Mouse (Mus musculus) left cerebral cortex, postnatal 4 days (tissue): ENCODE data around the gene D11Wsu47e. TPM values are rescaled to one million over a fixed set of nuclear protein-coding genes. Genes with fewer than 3 reads are reported as not detected.

ENCODE experiments used
- DNase-seq: peaks from one replicate; pipeline ENCODE4 v3.0.0-alpha.2; 2022
- intact Hi-C: fragments of 180-260 bp; cut with DNase I; formaldehyde crosslinking; loops from one replicate; pipeline ENCODE4 v1.15.1; 2025
- total RNA-seq, 2 experiments: library from RNA; stranded (reverse); gene quantifications; 2 replicates each; pipeline ENCODE4 v1.2.3; 2021

D11Wsu47e gene
- total RNA-seq, 2 experiments from 2014 or later: 19.2 to 19.4 TPM

DNA sequence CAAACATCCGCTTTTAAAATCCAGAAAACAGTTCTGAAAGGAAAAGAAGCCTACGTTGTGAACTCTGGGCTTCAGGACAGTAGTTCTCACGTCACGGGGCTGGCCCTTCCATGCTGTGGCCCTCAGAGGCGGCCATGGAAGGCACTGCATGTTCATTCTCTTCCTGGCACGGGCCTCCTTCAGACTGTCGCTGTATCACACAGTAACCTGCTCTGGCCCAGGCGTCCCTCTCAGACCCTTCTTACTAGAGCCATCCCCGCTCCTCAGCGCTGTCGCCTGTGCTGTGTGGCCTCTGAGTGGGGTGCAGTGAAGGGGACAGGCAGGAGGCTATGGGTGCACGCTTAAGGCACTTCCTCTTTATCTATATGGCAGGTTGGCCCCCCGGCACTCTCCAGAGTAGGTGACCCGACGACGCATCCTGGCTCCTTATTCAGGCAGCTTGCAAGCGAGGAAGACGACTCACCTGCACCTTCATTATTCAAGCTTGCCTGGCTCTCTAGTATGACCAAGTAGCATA, 22.3 kb upstream of the D11Wsu47e start:
- intact Hi-C loops: no loop called here
- DNase-seq: no peak

DNA sequence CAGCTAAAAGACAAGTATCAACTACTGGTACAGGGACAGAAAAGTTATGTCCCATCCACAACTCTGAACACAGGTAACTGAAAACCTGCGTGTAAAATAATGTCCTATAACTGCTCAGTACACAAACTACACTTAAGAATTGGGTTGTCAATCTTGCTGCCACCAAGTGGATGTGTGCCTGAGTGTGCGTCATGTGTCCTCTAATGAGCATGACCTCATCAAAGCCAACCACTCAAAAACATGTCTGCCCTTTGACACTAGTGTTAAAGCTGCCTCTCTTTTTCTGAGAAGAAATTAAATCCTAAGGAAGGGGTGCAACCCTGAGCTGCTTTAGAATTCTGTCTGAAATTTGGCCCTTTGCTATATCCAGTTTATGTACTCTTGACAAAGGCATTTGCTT, 19.9 kb upstream of the D11Wsu47e start:
- DNase-seq: no peak
- intact Hi-C loops: no loop called here

DNA sequence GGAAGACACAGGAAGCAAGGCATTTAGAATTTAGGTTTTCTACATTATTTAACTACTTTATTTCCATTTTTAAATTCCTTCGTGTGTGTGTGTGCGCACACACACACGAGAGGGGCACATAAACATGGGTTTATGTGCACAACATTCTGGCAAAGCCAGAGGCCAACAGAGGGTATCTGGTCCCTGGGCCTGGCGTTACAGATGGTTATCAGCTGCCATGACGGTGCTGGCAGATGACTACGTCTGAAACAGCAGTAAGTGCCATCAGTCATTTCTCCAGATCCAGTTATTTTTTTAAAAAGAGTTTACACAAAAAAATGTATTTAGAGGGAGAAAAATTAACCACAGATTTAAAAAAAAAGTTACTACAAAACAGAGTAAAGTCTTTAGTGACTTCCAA, 18.0 kb upstream of the D11Wsu47e start:
- intact Hi-C loops: no loop called here
- no peak for DNase-seq

DNA sequence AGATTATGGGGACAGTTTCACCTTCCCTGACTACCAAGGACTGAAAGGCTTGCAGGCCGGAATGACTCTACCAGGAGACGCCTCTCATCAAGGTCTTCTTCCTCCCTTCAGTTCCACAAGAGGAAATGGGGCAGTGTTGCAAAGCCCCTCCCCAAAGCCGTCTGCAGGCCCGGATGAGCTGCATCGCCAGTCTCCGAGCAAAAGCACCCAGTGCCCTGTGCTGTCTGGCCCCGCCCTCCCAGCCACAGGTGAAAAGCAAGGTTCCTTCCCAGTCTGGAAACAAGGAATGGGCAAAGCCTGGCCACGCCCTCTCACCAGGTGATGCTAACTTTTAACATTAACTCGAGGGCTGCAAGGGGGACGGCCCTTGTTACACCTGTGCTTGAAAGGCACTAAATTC, 17.6 kb upstream of the D11Wsu47e start:
- DNase-seq: no peak
- intact Hi-C loops: no loop called here

DNA sequence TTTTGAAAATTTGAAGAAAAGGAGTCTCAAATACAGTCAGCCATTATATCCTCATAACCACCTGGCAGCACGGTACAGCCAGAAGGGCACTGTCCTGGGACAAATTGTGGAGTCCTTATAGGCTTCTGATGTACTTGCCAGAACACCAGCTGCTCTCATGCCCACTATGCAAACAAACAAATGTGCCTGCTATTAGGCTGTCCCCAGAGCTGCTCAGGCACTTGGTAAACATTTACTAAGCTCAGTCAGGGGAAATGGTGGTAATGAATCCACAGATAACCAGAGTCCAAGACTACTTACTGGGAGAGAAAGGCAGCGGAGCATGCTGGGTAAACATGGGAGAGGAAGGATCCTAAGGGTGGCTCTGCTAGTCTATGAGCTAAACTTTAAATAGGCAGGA, 17.1 kb upstream of the D11Wsu47e start:
- intact Hi-C loops: no loop called here

DNA sequence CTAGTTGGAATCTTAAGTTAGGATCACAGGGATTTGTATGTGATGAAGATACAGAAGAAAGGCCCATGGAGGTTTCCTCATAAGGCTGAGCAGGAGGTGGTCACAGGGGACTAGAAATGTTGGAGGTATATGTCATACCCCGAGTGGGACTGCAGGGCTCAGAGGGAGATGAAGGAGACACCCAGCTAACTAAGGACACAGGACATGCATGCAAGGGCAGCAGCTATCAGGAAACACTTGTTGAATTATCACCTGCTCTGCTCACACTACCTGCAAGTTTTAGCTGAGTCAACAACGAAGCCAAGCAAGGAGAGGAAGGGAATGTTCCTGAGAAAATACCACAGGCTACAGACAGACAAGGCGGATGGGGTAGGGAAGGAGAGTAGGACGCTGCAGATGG, 16.5 kb upstream of the D11Wsu47e start:
- no peak for DNase-seq
- intact Hi-C loops: no loop called here

More for the DNA sequence above, 17.1 kb upstream of the D11Wsu47e start:
- no peak for DNase-seq

DNA sequence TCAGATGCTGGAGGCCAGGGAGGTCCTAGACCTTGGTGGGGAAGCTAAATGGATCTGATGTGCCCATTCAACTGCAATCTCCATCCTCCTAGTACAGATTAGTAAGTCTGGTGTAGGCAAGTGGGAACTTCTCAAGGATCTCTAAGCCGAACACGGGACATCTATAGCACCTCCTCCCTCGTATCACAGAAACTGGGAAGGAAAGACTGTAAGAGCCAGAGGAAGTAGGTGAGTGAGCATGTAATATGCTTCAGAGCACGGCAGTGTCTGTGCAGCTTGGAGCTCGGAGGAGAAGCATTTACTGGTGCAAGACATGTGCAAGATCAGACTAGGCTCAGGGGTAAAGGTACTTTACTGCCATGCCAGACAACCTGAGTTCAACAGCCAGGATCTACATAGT, 15.4 kb upstream of the D11Wsu47e start:
- no peak for DNase-seq
- intact Hi-C loops: no loop called here

DNA sequence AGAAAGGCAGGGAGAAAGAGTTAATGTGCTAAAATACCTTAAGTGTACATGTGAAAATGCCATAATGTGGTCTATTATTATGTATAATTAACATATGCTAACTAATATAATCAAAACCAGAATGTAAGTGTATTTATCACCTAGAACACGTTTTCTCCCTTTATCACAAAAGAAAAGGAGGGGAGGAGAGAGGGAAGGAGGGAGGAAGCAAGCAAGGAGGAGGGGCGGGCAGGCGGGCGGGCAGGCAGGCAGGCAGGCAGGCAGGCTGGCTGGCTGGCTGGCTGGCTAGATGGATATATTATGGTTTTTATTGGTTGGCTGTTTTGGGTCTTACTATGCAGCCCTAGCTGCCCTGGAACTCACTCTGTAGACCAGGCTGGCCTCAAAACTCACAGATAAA, 14.5 kb upstream of the D11Wsu47e start:
- no peak for DNase-seq
- intact Hi-C loops: no loop called here

DNA sequence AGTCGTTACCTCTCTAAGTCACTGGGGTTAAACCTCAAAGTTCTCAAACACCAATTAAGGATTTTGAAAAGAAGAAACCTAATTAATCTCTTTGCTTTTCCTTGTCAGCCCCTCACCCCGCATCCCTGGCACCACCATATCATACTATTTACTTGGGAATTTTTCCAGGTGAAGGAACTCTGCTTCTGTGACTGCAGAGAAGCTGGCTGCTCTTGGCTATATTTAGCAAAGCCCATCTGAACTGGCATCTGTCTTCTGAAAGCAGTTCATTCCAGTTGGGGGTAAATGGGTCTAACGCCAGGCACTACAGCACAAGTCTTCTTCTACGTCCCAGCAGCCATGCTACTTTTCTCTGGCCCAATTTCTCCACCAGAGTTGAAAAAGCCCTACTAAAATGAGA, 10.6 kb upstream of the D11Wsu47e start:
- no peak for DNase-seq
- intact Hi-C loops: no loop called here

DNA sequence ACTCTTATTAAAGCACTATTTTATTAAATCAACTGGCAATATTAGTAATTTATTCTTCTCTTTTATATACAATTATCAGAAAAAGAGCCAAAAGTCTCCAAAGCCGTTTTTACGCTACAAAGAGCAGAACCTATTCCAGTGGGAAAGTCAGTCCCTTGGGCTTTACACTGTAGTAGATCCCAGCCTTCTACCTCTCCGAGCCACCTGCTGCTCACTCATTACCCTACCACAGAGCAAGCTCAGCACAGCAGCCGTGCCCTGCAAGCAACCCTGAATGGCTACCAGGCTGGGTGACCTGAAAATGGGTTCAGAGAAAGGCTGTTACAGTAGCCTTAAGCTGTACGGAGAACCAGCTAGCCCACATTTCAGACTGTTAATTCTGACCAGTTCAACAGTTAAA, 9.6 kb upstream of the D11Wsu47e start:
- intact Hi-C loops: no loop called here
- no peak for DNase-seq

DNA sequence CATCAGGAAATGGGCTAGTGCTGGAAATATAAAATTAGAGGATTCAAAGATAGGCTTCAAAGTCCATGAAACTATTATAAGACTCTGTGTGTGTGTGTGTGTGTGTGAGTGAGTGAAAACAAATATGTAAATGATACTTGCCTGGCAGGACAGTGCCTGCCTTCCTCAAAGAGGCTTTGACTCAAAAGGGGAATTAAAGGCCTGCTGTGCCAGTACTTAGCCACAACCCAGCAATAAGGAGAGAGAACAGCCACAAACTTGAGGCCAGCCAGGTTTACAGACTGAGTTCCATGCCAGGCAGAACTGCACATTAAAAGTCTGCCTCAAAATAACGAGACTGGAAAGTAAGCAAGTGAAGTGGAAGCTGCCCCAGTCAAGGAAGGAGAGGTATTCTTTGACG, 7.4 kb upstream of the D11Wsu47e start:
- intact Hi-C loops: no loop called here
- DNase-seq: no peak

DNA sequence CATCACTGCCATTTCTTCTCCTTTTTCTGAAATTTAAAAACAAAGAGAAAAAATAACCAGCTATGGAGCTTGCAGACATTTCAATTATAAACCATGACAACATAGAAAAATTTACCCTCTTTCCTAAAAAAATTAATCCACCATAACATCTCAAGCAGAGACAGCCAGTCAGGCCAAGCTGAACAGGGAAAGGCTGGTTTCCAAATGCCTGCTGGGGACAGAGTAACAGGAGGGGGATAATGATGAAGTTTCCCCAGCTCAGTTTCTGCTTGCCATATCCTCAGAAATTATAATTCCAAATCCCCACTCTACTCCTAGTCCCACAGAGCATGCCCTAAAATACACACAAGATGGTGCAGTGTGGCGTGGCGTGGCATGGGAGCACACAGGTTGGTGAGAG, 6.8 kb upstream of the D11Wsu47e start:
- intact Hi-C loops: no loop called here
- no peak for DNase-seq

DNA sequence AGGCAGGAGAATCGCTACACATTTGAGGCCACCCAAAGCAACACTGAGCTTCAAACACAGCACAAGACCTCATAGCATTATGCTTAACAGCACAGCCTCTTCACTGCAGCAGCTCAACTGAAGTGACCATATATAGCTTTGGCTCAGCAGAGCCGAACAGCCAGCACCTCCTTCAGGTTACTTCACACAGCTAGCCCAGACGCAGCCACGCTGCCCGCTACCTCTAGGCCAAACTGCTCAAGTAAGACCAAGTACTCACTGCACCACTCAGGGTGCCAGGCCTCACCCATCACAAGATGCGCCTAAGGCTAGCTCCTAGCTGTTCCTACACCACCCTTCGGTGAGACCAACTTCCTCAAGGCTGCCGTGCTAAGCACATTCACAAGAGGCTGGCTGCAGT, 5.8 kb upstream of the D11Wsu47e start:
- DNase-seq: no peak
- intact Hi-C loops: no loop called here

DNA sequence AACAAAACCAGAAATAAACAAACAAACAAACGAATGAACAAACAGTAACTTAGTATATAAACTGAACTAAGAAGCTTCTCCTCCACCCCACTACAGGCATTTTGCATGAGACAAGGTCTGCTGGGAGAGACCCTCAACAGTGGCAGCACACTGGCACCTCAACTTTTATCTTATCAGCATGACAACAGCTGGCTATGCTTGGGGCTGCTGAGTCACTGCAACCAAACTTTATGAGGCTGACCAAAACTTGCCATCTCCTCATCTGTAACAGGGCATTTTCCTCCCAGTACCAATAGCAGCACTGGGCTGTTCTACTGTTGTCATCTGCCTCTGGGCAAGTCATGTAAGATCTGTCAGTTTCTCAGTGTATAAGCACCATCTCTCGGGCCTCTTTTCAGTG, 3.3 kb upstream of the D11Wsu47e start:
- DNase-seq: no peak
- intact Hi-C loops: no loop called here

DNA sequence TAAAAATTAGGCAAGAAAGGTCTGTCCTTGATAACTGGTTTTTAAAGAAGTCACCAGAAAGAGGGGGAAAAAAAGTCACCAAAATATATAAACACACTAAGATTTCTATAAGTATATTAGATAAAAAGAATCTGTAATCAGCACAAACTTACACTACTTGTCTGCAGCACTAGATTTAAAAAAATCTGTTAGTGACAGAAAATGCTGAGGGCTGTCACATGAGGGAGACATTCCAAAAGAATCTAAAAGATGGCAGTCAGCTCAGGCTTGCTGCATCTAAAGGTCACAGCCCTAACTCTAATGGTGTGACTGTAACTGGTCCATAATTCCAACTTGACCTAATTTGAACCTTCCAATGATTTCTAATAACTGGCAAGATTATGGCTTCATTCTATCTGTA, 2.2 kb upstream of the D11Wsu47e start:
- no peak for DNase-seq
- intact Hi-C loops: no loop called here

DNA sequence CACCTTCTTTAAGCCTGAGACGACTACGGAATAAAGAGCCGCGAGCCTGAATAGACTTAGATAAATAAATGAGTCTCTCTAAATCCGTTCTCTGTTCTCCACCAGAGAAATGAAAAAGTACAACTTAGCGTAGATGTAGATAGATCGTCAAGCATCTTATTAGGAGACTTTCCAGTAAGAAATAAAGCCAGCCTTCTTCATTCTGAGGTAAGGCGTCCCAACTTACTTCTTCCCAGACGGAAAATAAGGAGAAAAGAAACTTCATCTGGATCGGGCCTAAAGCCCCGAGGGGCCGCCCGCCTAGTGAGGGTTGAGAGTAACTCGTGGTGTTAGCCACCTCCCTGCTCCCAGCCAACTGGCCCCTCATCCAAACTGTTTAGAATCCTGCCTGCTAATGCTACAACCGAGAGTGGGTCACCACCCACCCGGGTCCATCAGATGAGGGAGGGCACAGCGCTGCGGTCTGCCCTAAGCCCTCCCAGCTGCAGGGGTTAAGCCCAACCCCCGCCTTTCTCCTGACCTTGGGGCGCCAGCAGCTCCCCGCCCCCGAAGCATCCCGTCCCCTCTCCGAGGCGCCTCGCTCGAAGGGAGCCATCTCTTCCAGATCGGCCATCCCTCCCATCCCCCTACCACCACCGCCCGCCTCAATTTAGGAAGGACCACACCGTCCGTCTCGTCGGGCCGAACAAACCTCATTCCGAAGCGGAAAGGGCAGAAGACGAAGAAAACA, 1.1 kb upstream of the D11Wsu47e start:
- DNase-seq: peak; percentile 57
- intact Hi-C loops: no loop called here

DNA sequence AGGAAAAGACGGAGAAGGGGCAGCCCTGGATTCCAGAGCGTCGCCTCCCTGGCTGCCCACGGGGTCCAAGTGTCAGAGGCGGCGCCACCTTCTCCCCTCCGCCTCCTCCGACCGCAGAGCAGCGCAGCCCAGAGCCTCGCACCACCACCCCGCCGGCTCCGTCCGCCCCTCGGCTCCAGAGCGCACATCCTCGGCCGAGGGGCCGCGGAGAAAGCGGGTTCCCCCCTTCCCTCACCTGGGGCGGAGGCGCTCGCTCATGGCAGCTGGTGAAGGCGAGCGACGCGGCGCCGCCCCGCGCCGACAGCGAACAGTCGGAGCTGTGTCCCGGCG, 620 bp upstream of the D11Wsu47e start:
- intact Hi-C loops: no loop called here
- DNase-seq: no peak

DNA sequence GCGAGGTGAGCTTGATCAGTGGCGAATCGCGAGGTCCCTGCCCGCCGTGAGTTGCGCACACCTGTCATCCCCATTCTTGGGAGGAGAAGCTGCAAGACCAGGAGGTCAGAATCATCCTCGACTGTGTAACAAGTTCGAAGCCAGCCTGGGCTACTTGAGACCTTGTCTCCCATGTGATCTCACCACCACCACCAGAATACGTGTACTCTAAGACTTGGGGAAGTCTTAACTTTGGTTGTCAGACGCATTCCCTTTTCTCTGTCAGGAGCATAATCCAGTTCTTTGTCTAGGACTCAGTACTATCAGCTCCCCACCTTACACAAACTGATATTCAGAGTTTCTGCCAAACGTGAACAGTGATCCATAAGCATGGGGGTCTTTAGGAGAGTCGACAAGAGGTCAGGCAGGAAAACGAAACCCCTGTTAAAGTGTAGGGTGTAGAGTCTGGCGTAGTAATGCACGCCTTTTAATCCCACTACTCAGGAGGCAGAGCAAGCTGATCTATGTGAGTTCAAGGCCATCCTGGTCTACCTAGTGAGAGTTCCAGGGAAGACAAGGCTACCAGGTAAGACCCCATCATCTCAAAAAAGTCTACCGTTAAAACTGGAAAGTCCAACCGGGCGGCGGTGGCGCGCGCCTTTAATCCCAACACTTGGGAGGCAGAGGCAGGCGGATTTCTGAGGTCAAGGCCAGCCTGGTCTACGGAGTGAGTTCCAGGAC, 655 bp downstream of the D11Wsu47e start:
- intact Hi-C loops: no loop called here
- no peak for DNase-seq

DNA sequence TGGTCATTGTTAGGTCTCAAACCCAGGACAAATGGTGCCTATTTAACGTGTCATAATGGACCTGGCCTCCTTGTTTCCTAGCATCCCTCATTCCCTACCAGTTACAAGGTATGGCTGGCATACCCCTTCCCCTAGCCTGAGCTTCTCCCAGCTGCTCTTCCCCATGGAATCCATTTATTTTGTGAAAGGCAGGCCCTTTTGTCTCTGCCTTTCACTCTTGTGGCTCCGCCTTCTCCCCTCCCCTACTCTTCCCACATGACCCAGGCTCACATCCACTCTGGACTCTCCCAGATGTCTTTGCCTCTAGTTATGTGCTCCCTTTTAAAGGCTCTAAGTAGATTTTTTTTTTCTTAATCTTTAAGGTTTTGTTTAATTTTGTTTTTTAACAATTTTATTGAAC, 2.8 kb downstream of the D11Wsu47e start:
- no peak for DNase-seq
- intact Hi-C loops: no loop called here

DNA sequence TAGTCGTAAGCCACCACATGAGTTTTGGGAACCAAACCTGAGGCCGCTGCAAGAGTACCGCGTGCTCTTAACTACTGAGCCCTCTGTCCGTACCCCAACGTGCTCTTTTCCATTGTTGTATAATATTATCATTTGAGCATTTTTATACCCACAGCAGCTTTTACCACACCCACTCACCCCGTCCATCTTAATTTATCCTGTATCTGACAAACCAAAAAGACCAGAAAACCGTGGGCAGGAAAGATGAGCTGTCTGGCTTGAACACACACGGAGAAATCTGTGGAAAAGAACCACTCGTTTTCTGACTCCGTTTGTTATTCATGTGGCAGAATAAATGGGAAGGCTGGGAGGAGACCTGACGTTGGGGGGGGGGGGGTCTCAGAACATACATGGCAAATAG, 6.3 kb downstream of the D11Wsu47e start:
- DNase-seq: no peak

DNA sequence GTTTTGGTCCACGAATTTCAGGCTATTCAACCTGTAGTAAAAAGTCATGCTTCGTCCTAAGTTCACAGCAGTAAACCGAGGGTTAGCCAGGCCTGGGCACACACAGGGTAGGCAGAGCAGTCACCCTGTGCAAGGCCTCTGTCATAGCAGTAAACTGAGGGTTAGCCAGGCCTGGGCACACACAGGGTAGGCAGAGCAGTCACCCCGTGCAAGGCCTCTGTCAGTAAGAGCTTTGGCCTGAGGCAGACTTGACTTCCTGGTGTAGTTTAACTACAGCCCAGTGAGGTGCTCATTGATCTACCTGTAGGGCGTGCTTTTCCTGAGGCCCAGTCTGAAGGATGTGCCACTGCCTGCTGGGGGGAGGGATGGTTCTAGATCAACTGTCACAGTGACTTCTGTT, 7.1 kb downstream of the D11Wsu47e start:
- DNase-seq: no peak
- intact Hi-C loops: no loop called here

More for the DNA sequence above, 6.3 kb downstream of the D11Wsu47e start:
- intact Hi-C loops: no loop called here

DNA sequence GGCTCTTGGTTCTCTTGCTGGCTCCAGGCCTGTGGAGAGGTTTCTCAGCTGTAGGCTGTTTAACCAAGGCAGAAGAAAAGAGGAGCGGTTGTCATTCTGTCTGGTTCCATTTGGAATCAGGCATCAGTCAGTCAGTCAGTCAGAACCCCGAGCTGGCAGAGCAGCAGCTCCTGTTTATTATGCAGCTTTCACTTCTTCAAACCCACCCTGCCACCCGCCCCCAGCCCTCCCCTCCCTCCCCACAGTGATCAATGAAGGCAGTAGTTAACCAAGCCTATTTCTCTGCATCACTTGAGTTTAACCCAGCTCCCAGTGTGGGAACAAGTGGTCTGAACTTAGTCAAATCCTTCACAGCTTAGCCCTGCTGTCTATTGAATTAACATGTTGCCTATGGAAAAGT, 7.6 kb downstream of the D11Wsu47e start:
- no peak for DNase-seq
- intact Hi-C loops: no loop called here

DNA sequence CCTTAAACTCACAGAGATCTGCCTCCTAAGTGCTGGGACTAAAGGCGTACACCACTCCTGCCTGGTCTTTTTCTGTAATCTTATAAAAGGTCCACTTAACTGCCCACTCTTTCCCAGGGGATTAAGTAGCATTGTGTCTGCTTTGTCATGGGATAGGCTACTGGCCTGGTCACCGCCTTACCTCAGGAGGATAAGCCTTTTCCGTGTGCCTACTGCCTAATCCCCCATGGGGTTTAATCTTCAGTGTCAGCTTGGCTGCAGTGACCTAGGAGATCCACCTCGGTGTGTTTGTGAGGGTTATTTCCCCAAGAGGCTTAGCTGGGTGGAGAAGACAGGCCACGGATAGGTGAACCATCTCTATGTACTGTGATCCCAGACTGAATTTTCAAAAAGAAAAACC, 13.4 kb downstream of the D11Wsu47e start:
- DNase-seq: no peak
- intact Hi-C loops: no loop called here
